Mouse (Mus musculus) olfactory bulb, adult 2 months (tissue): ENCODE measurements around the gene Gm7138.
"Not testable (repeated sequence)": the region's sequence is repeated elsewhere in the genome, so short reads cannot be mapped to it uniquely, and the experiment has no call there.

Experiments
- CTCF ChIP-seq: fragments of 200-500 bp; IDR thresholded peaks from 2 replicates; pipeline ENCODE4 v1.5.1; 2012; ENCODE audit warnings: low read depth, mild to moderate bottlenecking, low read length, moderate library complexity; ENCODE audit not compliant: insufficient read depth
- POLR2A ChIP-seq: fragments of 200-500 bp; IDR thresholded peaks from 2 replicates; pipeline ENCODE4 v1.6.1; 2012; ENCODE audit warnings: mild to moderate bottlenecking, low read depth, low read length, moderate library complexity; ENCODE audit not compliant: insufficient read depth

GRCm38 (mm10) chr10:77776844-77777243 lies at the start of gene Gm7138:
- not testable (repeated sequence) for TF ChIP-seq CTCF, POLR2A
